Mouse (Mus musculus) cerebellum, postnatal 25 days (tissue): ENCODE results near the gene Gm20532.
A peak's percentile ranks its signal among the peaks of the same experiment; 100 is the strongest.

Source experiments
- DNase-seq, 2 experiments: peaks; one replicate each; pipeline ENCODE4 v3.0.0; 2021; ENCODE audit warnings: mixed read lengths in 2 of 2

The Gm20532 gene

GRCm38 (mm10) chr2:26586294-26587043 lies at the start of gene Gm20532:
Gm20532 (plus strand) TSS chr2:26586639.
- DNase-seq: peak; percentile 78 to 83

GRCm38 (mm10) chr2:26539516-26539915 lies 46.9 kb upstream of the Gm20532 start:
- DNase-seq: no peak

GRCm38 (mm10) chr2:26540721-26541120 lies 45.7 kb upstream of the Gm20532 start:
- no peak for DNase-seq

- DNase-seq: no peak
Observed at GRCm38 (mm10) chr2:26541258-26541910, 45.1 kb upstream of the Gm20532 start.

GRCm38 (mm10) chr2:26543155-26543554 lies 43.3 kb upstream of the Gm20532 start:
- no peak for DNase-seq

- DNase-seq: no peak
Observed at GRCm38 (mm10) chr2:26543768-26544167, 42.7 kb upstream of the Gm20532 start.

- DNase-seq: no peak
Observed at GRCm38 (mm10) chr2:26544265-26544664, 42.2 kb upstream of the Gm20532 start.

- peak; percentile 23 to 27 for DNase-seq
Observed at GRCm38 (mm10) chr2:26547481-26547880, 39.0 kb upstream of the Gm20532 start.

GRCm38 (mm10) chr2:26549801-26550200 lies 36.6 kb upstream of the Gm20532 start:
- no peak for DNase-seq

- no peak for DNase-seq
Observed at GRCm38 (mm10) chr2:26550205-26550604, 36.2 kb upstream of the Gm20532 start.

- DNase-seq: no peak
Observed at GRCm38 (mm10) chr2:26550777-26551176, 35.7 kb upstream of the Gm20532 start.

GRCm38 (mm10) chr2:26551446-26551845 lies 35.0 kb upstream of the Gm20532 start:
- no peak for DNase-seq

- DNase-seq: no peak
Observed at GRCm38 (mm10) chr2:26552066-26552465, 34.4 kb upstream of the Gm20532 start.

GRCm38 (mm10) chr2:26553904-26554303 lies 32.5 kb upstream of the Gm20532 start:
- no peak for DNase-seq

- no peak for DNase-seq
Observed at GRCm38 (mm10) chr2:26555076-26555475, 31.4 kb upstream of the Gm20532 start.

GRCm38 (mm10) chr2:26556535-26556993 lies 29.9 kb upstream of the Gm20532 start:
- no peak for DNase-seq

- no peak for DNase-seq
Observed at GRCm38 (mm10) chr2:26560506-26560905, 25.9 kb upstream of the Gm20532 start.

GRCm38 (mm10) chr2:26561351-26562016 lies 25.0 kb upstream of the Gm20532 start:
- DNase-seq: no peak

GRCm38 (mm10) chr2:26566221-26566620 lies 20.2 kb upstream of the Gm20532 start:
- peak; percentile 42 to 57 for DNase-seq

GRCm38 (mm10) chr2:26570034-26570433 lies 16.4 kb upstream of the Gm20532 start:
- peak; percentile 31 to 56 for DNase-seq

GRCm38 (mm10) chr2:26571400-26571799 lies 15.0 kb upstream of the Gm20532 start:
- DNase-seq: no peak

GRCm38 (mm10) chr2:26571826-26572225 lies 14.6 kb upstream of the Gm20532 start:
- DNase-seq: no peak

- no peak for DNase-seq
Observed at GRCm38 (mm10) chr2:26573396-26573795, 13.0 kb upstream of the Gm20532 start.

GRCm38 (mm10) chr2:26573807-26574206 lies 12.6 kb upstream of the Gm20532 start:
- no peak for DNase-seq
